Mouse (Mus musculus): ENCODE results near the gene Mindy3.

DNA sequence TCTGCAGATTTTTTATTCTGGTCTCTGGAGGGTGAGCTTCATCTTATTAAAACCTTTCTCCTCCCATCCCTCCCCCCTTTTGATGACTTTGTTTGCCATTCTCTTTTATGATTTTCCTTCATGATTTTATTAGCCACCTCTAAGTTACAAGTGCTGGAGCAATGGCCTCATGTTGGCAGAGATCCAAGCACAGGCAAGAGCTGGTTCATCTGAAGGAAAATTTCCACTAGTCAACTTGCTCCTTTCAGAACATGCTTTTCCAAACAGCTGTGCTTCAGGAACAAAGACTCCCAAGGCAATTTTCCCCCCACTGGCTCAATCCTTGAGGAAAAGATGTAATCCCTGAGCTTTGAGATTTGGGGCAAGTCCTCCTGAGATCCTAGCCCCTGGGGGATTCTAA, 112.0 kb downstream of the Mindy3 start:
- no peak for TF ChIP-seq POLR2A (IDR thresholded peaks at IDR 0.05; ENCODE audit: extremely low read depth, insufficient read depth, low read length)
- TF ChIP-seq CTCF (IDR thresholded peaks at IDR 0.05; ENCODE audit: extremely low read depth, insufficient read depth, low read length) = no peak

Measured in cortical plate, adult 2 months (tissue).